Mouse (Mus musculus): ENCODE results near the gene Ccdc142.
A peak's percentile ranks its signal among the peaks of the same experiment; 100 is the strongest.

Ccdc142 gene

DNA sequence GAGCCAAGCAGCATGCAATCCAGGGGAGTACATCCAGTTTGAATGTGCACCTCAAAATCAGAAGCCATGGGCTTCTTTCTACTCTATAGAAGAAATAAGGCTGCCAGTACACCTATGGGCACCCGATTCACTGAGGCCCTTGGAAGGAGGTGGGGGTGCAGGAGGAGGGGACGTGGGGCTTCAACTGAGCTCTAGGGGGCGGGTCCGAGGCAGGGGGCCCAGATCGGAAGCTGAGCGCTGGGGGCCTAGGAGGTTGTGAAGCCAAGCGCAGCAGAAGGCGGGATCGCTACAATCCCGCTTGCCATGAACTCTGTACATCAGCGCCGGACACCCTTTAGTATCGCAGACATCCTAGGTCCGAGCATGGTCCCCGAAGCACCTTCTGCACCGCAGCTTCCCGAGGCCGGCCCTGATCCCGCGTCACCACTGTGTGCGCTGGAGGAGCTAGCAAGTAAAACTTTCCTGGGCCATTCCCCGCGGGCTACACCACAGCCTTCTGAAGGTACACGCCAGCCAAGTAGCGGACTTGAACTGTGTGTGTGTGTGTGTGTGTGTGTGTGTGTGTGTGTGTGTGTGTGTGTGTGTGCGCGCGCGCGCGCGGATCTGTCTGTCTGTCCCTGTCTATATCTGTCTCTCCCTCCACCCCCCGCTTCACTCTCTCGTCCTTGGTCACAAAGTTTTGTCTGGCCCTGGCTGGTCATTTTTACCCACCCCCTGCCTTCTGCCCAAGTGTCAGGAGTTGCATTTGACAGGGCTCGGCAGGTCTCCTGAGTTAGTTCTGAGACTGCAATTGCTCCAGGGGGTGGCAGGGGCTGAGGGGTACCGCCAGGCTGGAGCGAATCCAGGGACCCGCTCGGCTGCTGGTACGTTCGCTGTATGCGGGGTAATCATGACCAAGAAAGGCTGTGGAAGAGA lies 15.0 kb upstream of the Ccdc142 start, which contains the start of gene Lbx2:
TSS of gene Lbx2 (plus strand) at position 247 of the 915 bp plus-strand sequence.
- no peak for DNase-seq (ENCODE audit: low spot score)

DNA sequence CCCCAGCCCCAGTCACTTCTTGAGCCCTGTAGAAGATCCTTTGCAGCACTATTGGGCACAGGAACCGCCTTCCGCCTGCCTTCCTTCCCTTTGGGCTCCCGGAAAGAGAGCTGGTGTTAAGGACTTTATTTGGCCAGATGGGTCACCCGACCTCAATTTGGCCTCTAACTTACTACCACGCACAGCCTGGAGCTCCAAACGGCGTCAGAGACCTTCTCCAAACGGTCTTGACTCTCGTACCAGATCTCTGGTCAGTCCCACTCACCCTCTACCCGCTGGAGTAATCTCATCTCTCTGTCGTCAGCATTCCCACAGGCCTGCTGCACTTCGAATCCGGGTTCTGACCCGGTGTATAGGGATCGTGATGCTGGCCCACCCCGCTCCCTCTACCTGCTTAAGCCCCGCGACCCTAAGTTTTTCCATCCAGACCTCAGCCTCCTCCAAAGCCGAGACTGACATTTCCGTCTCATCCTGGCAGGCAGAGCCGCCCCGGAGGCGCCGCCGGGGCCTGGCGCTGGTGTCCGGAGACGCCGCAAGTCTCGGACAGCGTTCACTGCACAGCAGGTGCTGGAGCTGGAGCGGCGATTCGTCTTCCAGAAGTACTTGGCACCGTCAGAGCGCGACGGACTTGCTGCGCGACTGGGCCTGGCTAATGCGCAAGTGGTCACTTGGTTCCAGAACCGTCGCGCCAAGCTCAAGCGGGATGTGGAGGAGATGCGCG lies 14.0 kb upstream of the Ccdc142 start:
- DNase-seq (ENCODE audit: low spot score), result no peak

DNA sequence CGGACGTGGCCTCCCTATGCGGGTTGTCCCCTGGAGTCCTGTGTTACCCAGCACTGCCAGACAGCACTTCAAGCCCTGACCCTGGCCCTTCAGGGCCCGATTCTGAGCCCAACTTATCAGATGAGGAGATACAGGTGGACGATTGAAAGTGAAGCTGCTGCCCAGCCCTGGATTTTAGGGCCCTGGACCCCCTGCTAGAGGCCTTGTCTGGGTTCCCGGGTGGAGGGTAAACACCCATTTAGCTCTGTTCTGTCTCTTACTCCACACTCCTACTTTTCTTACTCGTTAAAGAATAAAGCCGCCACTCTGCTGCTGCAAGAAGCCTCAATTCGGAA lies 13.5 kb upstream of the Ccdc142 start:
- DNase-seq (ENCODE audit: low spot score), result no peak

DNA sequence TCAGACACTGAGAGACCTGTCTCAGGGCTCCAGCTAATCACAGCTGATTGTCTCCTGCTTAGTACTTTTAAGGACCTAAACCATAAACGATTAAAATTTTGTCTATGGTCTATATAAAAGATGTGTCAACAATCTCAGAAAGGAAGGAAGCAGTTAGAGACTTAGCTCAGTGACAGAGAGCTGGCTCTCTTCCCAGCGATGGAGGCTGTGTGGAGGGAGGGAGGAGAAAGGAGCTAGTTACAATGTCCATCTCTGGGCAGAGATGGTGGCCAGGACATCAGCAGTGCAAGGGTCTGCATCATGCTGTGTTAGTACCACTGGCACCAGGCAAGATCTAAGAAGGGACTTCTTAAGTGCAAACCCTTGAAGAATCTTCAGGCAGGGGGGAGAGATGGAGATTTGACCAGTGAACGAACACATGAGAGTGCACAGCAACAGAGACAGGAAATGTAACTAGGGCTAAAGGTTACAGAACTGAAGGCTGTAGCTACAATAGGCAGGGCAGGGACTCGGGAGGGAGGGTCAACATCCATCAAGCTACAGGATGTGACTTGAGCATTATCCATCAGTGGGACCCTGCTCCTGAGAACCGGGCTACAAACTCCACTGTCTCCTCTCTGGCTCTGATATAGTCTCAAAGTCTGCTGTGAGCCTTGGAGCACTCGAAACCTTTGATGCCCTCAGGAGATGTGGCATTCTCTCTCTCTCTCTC lies 8.8 kb upstream of the Ccdc142 start:
- no peak for DNase-seq (ENCODE audit: low spot score)

DNA sequence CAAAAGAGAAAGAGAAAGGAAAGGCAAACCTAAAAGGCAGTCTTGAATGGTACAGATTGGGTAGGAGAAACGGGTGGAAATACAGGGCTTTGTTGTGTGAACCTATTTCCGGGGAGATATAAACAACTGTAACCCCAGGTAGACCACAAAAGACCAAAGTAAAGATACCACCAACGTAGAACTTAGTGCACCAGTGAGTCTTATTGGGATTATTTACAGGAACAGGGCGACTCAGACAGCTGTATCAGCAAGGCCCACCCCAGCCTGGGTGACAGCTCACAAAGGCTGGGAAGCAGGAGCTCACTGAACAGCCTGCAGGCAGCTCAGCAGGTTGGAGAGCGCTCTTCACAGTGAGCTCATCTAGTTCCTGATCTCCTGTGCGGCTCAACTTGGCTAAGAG lies 5.4 kb upstream of the Ccdc142 start:
- DNase-seq (ENCODE audit: low spot score), result no peak

DNA sequence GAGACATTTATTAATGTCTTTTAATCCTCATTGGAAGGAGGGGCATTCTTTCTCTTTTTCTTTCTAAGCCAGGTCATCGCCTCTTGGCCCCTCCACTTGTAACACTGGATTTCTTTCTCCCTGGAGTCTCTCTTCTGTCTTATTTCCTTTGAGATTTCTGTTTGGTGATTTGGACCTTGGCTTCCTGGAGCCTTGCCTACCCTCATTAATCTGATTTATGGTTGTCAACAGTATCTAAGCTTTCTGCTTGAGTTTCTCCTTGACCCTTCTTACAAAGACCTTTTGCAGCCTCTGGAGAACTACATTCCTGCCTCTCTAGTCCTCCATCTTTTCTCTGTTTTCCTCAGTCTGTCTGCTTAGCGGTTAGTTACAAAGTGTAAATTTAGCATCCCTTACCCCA lies 3.0 kb upstream of the Ccdc142 start:
- DNase-seq (ENCODE audit: low spot score), result no peak

DNA sequence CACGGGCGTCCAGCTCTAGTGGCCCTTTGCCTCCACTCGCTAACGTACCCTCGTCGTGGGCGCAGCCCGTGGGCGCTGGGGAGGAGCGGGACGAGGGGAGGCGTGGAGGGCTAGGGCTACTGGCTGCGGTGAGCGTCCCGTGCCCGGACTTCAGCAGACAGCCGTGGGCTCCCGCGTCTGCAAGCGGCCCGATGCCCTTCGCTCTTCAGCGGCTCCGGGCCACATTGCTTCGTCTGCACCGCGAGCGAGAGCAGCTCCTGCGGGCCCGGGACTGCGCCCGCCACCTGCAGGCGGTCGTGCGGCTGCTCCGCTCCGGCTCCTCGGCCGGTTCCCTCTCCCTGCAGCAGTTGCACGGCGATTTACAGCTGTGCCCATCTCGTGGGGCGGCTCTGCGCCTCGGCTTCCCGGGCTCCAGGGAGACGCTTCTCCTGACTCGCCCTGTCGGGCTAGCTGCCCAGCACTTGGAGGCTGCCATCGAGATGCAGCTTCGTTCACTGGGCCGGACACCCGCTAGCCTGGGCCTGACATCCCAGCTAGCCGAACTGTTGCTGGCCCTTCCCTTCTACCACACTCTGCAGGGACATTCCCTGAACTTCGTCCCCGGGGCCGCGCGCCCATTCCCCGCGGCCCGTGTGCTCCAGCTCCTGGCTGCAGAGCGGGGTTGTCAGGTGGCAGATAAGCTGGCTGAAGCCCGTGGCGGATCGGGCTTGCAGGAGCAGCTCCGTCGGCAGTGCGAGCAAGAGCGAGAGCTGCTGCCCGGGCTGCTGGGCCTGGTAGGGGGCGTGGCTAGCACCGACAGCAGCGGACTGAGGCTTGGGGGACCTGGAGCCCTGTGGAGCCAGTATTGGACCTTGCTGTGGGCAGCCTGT lies 521 bp downstream of the Ccdc142 start:
- DNase-seq (ENCODE audit: low spot score), result peak; percentile 74

DNA sequence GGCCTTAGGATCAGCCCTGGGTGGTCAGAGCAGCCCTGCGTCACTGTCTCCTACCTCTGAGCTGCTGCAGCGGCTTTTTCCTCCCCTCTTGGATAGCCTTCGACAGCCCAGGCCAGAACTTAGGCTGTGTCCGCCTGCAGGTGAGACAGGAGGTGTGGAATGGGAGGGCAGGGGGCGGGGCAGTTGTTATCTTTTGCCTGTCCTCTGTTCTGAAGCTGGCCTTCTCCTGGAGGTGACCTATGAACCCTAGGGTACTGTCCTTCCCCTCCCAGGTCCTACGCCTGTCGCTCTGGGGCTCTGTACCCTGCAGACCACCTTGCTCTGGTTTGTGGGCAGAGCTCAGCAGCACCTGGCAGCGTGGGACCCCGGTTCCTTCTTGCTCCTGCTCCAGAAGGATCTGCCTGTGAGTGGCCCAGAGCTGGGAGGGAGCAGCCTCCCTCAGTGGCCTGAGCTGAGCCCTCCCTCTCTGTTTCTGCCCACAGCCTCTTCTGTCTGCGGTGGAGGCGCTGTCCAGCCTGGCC lies 1.8 kb downstream of the Ccdc142 start:
- no peak for DNase-seq (ENCODE audit: low spot score)

DNA sequence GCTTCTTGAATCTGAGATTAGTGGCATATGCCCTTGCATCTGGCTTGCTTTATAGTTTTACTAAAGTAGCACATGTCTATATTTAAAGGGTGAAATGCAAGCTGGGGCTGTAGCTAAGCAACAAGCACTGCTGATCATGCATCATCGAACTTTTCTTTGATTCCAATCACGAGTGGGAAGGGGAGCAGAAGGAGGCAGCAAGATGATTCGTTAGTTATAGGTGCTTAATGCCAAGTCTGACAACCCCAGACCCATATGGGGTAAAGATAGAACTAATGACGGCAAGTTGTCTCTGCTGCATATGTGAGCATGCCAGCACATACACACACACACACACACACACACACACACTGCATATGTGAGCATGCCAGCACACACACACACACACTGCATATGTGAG lies 2.8 kb downstream of the Ccdc142 start:
- DNase-seq (ENCODE audit: low spot score), result no peak

DNA sequence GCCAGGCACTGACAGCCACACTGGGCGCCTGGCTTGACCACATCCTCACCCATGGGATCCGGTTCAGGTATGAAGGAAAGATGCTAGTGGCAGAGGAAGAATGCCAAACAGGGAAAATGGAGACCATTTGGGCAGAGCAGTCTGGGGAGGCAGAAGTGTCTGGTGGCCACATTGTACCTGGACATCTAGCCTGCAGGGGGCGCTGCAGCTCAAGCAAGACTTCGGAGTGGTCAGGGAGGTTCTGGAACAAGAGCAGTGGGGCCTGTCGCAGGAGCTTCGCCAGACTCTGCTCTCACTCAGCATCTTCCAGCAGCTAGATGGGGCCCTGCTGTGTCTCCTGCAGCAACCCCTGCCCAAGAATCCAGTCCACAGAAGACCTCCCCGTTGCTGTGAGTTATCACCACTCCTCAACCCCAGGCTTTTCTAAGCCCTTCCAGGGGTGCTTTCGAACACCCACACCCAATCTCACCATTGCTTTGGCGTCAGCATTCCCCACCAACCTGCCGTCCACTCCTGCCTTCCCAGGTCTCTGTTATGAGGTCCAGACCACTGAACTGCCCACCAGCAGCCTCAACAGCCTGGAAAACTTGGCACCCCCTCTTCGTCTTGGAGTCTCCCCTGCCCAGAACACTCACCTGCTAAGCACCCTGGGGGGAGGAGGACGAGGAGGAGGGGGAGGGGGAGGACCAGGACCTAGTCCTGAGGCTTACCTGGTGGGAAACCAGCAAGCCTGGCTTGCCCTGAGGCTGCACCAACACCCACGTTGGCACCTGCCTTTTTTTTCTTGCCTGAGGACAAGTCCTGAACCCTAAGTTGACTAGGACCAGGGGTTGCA lies 6.4 kb downstream of the Ccdc142 start:
- DNase-seq (ENCODE audit: low spot score), result peak; percentile 83

DNA sequence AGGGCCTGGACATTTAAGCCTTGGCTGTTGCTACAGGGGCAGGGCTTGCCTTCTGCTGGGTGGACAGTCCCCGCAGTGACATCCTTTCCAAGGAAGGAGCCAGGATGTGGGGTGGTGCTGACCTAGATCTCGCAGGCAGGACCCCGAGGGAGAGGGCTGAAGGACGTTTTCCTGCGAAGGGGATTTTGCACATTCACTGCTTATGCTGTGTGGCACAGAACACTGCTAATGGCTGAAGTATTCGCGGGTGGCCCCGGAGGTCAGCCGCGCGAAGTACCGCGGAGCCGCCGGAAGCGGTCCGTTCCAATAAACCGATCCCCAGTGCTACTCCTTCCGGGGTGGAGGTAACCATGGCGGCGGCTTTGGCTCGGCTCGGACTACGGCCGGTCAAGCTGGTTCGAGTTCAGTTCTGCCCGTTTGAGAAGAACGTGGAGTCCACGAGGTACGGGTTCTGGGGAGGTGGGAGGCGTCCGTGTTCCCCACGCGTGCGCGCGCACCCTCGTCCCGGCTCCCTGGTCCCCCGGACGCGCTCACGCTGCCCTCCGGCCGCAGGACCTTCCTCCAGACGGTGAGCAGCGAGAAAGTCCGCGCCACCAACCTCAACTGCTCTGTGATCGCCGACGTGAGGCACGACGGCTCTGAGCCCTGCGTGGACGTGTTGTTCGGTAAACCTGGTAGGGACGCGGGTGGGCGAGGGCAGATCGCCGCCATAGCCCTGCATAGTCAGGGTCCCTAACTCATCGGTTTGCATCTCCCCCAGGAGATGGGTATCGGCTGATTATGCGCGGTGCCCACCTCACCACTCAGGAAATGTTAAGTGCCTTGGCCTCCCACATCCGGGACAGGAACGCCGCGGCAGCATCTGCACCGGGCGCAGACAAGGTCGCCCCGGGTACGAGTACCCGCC lies 7.6 kb downstream of the Ccdc142 start, which contains the start of gene Mrpl53:
TSS of gene Mrpl53 (plus strand) at position 279 of the 907 bp plus-strand sequence.
- peak; percentile 90 for DNase-seq (ENCODE audit: low spot score)

DNA sequence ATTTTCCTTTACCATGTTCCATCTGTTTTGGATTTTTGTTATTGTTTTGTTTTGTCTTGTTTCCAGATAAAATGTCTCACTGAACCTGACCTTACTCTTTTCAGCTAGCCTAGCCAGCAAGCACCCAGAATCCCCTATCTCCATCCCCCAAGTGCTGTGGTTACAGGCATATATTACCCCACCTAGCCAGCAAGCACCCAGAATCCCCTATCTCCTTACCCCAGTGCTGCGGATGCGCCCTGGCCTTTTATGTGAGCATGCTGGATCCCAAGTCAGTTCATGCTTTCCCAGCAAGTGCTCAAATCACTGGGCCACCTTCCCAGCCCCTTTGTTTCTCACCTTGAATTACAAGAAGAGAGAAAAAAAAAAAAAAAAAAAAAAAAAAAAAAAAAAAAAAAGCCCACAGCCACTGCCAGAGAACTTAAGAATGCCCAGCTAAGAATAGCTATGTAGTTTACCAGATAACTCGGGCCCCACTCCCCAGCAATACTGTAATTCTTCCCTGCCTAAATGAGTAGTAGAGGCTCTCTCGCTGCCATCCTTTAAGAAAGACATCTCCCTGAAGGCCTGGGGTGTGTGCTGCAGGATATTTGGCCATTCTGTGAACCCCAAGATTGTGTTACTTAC lies 10.2 kb downstream of the Ccdc142 start:
- DNase-seq (ENCODE audit: low spot score), result no peak

DNA sequence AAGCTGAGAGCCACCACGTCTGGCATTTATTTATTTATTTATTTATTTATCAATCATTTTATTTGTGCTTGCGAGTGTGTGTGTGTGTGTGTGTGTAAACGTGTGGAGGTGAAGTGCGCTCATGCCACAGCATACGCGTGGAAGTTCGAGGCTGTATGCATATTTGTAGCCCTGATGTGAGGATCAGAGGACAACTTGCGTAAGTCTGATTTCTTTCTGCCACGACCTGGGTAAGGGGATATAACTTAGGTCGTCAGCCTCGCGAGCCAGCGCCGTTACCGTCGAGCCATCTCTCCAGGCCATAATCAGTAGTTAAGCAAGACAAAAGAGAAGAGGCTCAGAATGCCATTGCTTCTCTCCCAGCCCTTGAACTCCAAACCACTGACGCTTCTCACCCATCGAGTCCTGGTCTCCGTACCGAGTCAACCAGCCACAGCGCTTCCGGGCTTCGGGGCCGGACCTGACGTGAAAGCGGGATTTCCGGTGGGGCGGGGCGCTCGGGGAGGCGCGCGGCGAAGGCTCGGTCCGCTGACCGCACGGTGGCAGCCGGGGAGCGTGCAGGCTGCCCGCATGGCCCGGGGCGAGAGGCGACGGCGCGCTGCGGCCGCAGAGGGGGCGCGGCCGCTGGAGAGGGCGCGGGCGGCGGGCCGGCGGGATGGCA lies 13.7 kb downstream of the Ccdc142 start, which contains the start of gene Mogs:
TSS of gene Mogs (plus strand) at position 486 of the 661 bp plus-strand sequence.
- peak; percentile 90 for DNase-seq (ENCODE audit: low spot score)

DNA sequence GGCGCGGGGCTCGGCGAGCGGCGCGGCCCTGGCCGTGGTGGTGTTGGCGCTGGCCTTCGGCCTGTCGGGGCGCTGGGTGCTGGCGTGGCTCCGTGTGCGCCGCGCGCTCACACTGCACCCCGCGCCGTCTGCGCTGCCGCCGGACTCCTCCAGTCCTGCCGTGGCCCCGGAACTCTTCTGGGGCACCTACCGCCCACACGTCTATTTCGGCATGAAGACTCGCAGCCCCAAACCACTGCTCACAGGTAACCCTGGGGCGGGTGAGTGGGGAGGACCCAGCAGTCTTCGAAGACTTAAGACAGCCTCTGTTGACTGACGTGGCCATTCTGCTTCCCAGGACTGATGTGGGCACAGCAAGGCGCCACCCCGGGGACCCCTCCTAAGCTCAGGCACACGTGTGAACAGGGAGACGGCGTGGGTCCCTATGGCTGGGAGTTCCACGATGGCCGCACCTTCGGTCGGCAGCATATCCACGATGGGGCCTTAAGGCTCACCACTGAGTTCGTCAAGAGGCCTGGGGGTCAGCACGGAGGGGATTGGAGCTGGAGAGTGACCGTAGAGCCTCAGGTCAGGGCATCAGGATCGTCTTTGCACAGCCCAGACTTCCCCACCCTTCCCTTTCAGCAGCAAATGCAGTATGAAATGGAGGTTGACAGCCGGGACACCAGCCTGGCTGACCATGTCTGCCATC lies 14.4 kb downstream of the Ccdc142 start:
- peak; percentile 33 for DNase-seq (ENCODE audit: low spot score)

DNA sequence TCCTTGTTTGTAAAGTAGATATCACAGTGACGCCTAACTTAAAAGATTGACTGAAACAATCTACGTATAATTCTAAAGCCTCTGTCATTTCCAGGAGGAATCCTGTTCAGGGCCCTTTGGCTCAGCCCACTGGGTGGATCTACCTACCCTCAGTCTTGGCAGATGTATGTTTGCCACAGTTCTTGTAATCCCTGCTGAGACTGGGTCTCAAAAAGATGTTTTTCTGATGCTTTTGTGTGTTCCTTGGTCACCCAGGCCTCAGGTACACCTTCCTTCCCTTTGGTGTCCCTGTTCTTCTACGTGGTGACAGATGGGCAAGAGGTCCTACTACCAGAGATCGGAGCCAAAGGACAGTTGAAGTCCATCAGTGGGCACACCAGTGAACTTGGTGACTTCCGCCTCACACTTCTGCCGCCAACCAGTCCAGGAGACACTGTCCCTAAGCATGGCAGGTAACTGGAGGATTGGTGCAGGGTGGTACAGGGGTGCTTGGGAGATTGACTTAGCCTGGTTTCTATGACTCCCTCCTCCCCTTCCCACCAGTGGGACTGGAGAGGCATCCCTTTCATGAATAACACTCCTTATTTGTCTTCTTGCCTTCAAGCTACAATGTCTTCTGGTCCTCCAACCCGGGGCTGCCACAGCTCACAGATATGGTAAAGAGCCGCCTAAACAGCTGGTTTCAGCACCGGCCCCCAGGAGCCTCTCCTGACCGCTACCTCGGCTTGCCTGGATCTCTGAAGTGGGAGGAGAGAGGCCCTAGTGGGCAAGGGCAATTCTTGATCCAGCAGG lies 15.2 kb downstream of the Ccdc142 start:
- DNase-seq (ENCODE audit: low spot score), result no peak

DNA sequence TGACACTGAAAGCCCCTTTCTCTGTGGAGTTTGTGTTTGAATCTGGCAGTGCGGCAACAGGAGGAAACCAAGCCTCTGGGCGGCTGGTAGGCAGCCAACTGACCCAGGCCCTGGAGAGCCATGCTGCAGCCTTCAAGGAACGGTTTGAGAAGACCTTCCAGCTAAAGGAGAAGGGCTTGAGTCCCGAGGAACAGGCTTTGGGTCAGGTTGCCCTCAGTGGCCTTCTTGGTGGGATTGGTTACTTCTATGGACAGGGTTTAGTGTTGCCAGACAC lies 15.7 kb downstream of the Ccdc142 start:
- no peak for DNase-seq (ENCODE audit: low spot score)

DNA sequence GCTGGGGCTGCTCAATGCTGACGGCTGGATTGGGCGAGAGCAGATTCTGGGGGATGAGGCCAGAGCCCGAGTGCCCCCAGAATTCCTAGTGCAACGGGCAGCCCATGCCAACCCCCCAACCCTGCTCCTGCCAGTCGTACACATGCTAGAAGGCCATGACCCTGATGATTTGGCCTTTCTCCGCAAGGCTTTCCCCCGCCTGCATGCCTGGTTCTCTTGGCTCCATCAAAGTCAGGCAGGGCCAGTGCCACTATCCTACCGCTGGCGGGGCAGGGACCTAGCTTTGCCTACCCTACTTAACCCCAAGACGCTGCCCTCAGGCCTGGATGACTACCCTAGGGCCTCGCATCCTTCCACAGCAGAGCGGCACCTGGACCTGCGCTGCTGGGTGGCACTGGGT lies 16.2 kb downstream of the Ccdc142 start:
- no peak for DNase-seq (ENCODE audit: low spot score)
